Mouse (Mus musculus): ENCODE results near the gene Depdc1a. TPM values are rescaled to one million over a fixed set of nuclear protein-coding genes. Genes with fewer than 3 reads are reported as not detected.

Gene Depdc1a
- polyA plus RNA-seq (2017; shearing (Covaris generic)) = 2.2 TPM

DNA sequence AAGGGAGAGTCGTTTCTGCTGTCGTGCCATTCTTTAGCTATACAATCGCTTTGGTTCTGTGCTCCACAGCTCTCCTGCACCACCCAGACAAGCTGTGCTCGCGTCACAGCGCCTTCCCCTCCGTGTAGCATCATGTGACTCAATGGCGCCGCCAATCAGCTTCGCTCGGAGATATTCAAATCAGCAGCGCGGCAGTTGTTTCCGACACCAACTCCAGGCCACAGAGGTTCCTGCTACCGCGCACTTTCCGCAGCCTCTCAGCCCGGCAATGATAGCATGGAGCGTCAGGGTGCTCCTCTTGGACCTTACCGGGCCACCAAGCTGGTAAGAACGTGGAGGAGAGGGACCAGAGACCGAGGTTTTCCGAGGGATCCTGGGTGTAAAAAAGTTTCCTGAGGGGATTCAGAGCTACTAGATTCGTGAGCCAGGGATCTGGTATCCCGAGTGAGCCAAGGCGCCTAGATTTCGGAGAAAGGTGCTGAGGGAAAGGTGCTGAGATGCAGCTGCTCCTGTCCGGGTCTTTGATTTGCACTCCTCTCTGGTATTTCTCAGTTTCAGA lies at the start of gene Depdc1a:
TSS of gene Depdc1a (plus strand) at position 191 of the 559 bp plus-strand sequence.

Other genes with a start within 250 kb of the Depdc1a start
- gene Rpe65, start 103.7 kb downstream of the Depdc1a start, polyA plus RNA-seq (2017; shearing (Covaris generic)) = not detected